Mouse (Mus musculus) CH12.LX (cell line): ENCODE results near the gene Srd5a1. TPM values are rescaled to one million over a fixed set of nuclear protein-coding genes. Genes with fewer than 3 reads are reported as not detected.

Experiments used
- DNase-seq: peaks from one replicate; pipeline ENCODE4 v3.0.0-alpha.2; 2013; ENCODE audit errors: extremely low read depth
- H3K27ac ChIP-seq: 2 replicates; pipeline ENCODE4 v1.5.1; 2012; ENCODE audit warnings: low read depth, mild to moderate bottlenecking, control low read depth, moderate library complexity; ENCODE audit not compliant: insufficient read depth
- H3K27me3 ChIP-seq: replicated peaks from 2 replicates; pipeline ENCODE3; 2012; ENCODE audit warnings: inconsistent platforms
- H3K36me3 ChIP-seq, 2 experiments: replicated peaks in 1 of 2; 2 replicates each; pipeline versions ENCODE3 to v1.6.1; 2012; ENCODE audit warnings: inconsistent platforms in 1 of 2, low read length in 1 of 2, mild to moderate bottlenecking in 1 of 2, mixed read lengths in 1 of 2, moderate library complexity in 1 of 2; ENCODE audit not compliant: control insufficient read depth in 1 of 2, insufficient read depth in 1 of 2
- H3K4me1 ChIP-seq, 2 experiments: 2 replicates each; pipeline ENCODE4 v1.6.1; 2012; ENCODE audit warnings: inconsistent platforms in 1 of 2, moderate library complexity in 1 of 2; ENCODE audit not compliant: insufficient read depth in 2 of 2, control insufficient read depth in 1 of 2
- H3K4me2 ChIP-seq: 2 replicates; pipeline ENCODE4 v1.6.1; 2012; ENCODE audit warnings: low read depth, mild to moderate bottlenecking, control low read depth; ENCODE audit not compliant: poor library complexity, insufficient read depth, severe bottlenecking
- H3K4me3 ChIP-seq, 3 experiments: fragments of 150-350 bp in 1 of 3; sonication (generic) in 1 of 3; replicated peaks in 1 of 3; 2 replicates each; pipeline versions ENCODE3 to v1.5.1; 2011 to 2012; ENCODE audit warnings: low read depth in 2 of 3, low read length in 2 of 3, mild to moderate bottlenecking in 2 of 3, moderate library complexity in 2 of 3, control low read depth in 1 of 3, improper control_type of control experiment in 1 of 3, inconsistent platforms in 1 of 3, mixed read lengths in 1 of 3; ENCODE audit not compliant: poor library complexity in 1 of 3
- H3K79me2 ChIP-seq: replicated peaks from 2 replicates; pipeline ENCODE4 v1.6.1; 2012; ENCODE audit warnings: mild to moderate bottlenecking, moderate library complexity; ENCODE audit not compliant: control insufficient read depth, poor library complexity, insufficient read depth, severe bottlenecking; ENCODE audit errors: extremely low read depth
- H3K9ac ChIP-seq: 2 replicates; pipeline ENCODE4 v1.6.1; 2012; ENCODE audit warnings: low read depth, mild to moderate bottlenecking, control low read depth, moderate library complexity; ENCODE audit not compliant: insufficient read depth
- H3K9me3 ChIP-seq: replicated peaks from 2 replicates; pipeline ENCODE3; 2012; ENCODE audit warnings: low read length, inconsistent platforms, mixed read lengths
- BHLHE40 ChIP-seq: IDR thresholded peaks from 2 replicates; pipeline ENCODE4 v1.6.1; 2011; ENCODE audit warnings: mild to moderate bottlenecking, low read depth, low read length, improper control_type of control experiment
- CTCF ChIP-seq, 2 experiments: IDR thresholded peaks in 1 of 2; conservative IDR thresholded peaks in 1 of 2; 2 replicates each; pipeline ENCODE4 v1.5.1; 2011 to 2012; ENCODE audit warnings: low read depth in 2 of 2, low read length in 2 of 2, improper control_type of control experiment in 1 of 2, inconsistent platforms in 1 of 2, mild to moderate bottlenecking in 1 of 2, moderate library complexity in 1 of 2
- ELF1 ChIP-seq: IDR thresholded peaks from 2 replicates; pipeline ENCODE4 v1.6.1; 2014; ENCODE audit warnings: low read depth, mild to moderate bottlenecking, inconsistent platforms, low read length, improper control_type of control experiment
- EP300 ChIP-seq: IDR thresholded peaks from 2 replicates; pipeline ENCODE4 v1.6.1; 2011; ENCODE audit warnings: low read length, improper control_type of control experiment
- GABPA ChIP-seq: IDR thresholded peaks from 2 replicates; pipeline ENCODE4 v1.6.1; 2012; ENCODE audit warnings: low read depth, low read length, improper control_type of control experiment, inconsistent platforms; ENCODE audit not compliant: insufficient replicate concordance
- HCFC1 ChIP-seq: IDR thresholded peaks from 2 replicates; pipeline ENCODE4 v1.6.1; 2012; ENCODE audit warnings: low read depth, mild to moderate bottlenecking, inconsistent platforms, low read length, improper control_type of control experiment
- KAT2A ChIP-seq: IDR thresholded peaks from 2 replicates; pipeline ENCODE4 v1.6.1; 2012; ENCODE audit warnings: low read length, improper control_type of control experiment, inconsistent platforms; ENCODE audit not compliant: insufficient replicate concordance
- MAZ ChIP-seq: IDR thresholded peaks from 2 replicates; pipeline ENCODE4 v1.6.1; 2012; ENCODE audit warnings: low read depth, mild to moderate bottlenecking, inconsistent platforms, low read length, improper control_type of control experiment, moderate library complexity
- NRF1 ChIP-seq: IDR thresholded peaks from 2 replicates; pipeline ENCODE4 v1.6.1; 2014; ENCODE audit warnings: low read depth, mild to moderate bottlenecking, inconsistent platforms, low read length, improper control_type of control experiment, moderate library complexity
- PAX5 ChIP-seq: IDR thresholded peaks from 2 replicates; pipeline ENCODE4 v1.6.1; 2012; ENCODE audit warnings: low read length, inconsistent platforms, mixed read lengths
- POLR2A ChIP-seq: IDR thresholded peaks from 2 replicates; pipeline ENCODE4 v1.6.1; 2011; ENCODE audit warnings: low read depth, mild to moderate bottlenecking, improper control_type of control experiment, low read length
- RAD21 ChIP-seq: IDR thresholded peaks from 2 replicates; pipeline ENCODE4 v1.6.1; 2011; ENCODE audit warnings: low read depth, mild to moderate bottlenecking, low read length, improper control_type of control experiment, moderate library complexity
- SMC3 ChIP-seq: IDR thresholded peaks from 2 replicates; pipeline ENCODE4 v1.6.1; 2011; ENCODE audit warnings: low read depth, low read length, improper control_type of control experiment
- TBP ChIP-seq: conservative IDR thresholded peaks from 2 replicates; pipeline ENCODE4 v1.6.1; 2011; ENCODE audit warnings: low read depth, low read length, improper control_type of control experiment
- USF1 ChIP-seq: IDR thresholded peaks from 2 replicates; pipeline ENCODE4 v1.6.1; 2014; ENCODE audit warnings: low read depth, mild to moderate bottlenecking, inconsistent platforms, low read length, improper control_type of control experiment
- ZC3H11A ChIP-seq: IDR thresholded peaks from 2 replicates; pipeline ENCODE4 v1.6.1; 2012; ENCODE audit warnings: low read depth, mild to moderate bottlenecking, inconsistent platforms, low read length, improper control_type of control experiment
- ZNF384 ChIP-seq: IDR thresholded peaks from 2 replicates; pipeline ENCODE4 v1.6.1; 2012; ENCODE audit warnings: low read depth, low read length, improper control_type of control experiment, inconsistent platforms
- dilution Hi-C: fragments of 300-500 bp; cut with MboI; formaldehyde crosslinking; loops from 2 replicates; pipeline ENCODE4 v1.14.3; 2020; ENCODE audit warnings: low sequenced_read_pairs; ENCODE audit not compliant: extremely low pct_unique_long_range_greater_than_20kb, extremely low pct_ligation_motif_present
- in situ Hi-C: fragments of 300-500 bp; cut with MboI; formaldehyde crosslinking; loops from 3 replicates; pipeline ENCODE4 v1.14.3; 2019; ENCODE audit warnings: low sequenced_read_pairs, low pct_ligation_motif_present, low pct_unique_long_range_greater_than_20kb, mixed read lengths
- polyA plus RNA-seq: library from polyadenylated mRNA; unstranded; fragments of >175 nt; gene quantifications from 2 replicates; pipeline ENCODE4 v1.2.1, GENCODE M21; 2012; ENCODE audit warnings: low read depth; ENCODE audit not compliant: insufficient read length
- total RNA-seq, 2 experiments: library from RNA; depleted of rRNA; stranded (reverse); fragments of 300-350 nt in 1 of 2; fragments of >200 nt in 1 of 2; gene quantifications; 2 replicates each; pipeline ENCODE4 v1.2.3; 2012 to 2014

The Srd5a1 gene
- total and polyA plus RNA-seq, 3 experiments = 1.2 to 2.4 (median 2.3) TPM

DNA sequence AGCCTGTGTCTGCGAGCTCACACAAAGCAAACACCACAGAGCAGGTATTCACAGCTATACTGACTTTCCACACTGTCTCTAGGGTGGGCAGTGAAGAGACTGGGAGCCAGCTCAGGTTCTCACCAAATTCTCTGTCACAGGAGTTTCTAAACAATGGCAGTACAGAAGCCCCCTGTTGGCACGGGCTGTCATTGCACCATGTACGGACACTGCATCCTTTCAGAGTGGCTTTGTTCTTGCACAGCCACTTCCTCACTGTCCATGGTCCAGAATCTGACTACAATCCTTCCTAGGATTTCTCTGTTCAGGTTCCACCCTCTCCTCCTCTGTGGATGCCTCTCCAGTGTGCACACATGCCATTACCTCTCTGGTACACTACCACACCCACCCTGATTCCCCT is 66.2 kb downstream of the Srd5a1 start:
- DNase-seq = peak; percentile 58
- Histone ChIP-seq H3K4me1 (no peaks in the 10 kb centered on the region), H3K9ac (no peak overlapping the region), H3K36me3 (no peaks in the 10 kb centered on the region), H3K79me2 (no peaks in the 10 kb centered on the region), H3K4me2 (no peak overlapping the region), H3K27me3 (no peaks in the 10 kb centered on the region), H3K4me3 (no peak overlapping the region), H3K27ac (no peak overlapping the region), H3K9me3 (no peaks in the 10 kb centered on the region)
- in situ Hi-C loops (loop anchor here (5.0 to 10.0 kb wide), 2 partner anchors 33 to 70 kb away; partner anchors contain the start of gene Srd5a1), dilution Hi-C loops (no loop called here)
- TF ChIP-seq RAD21 (peak; percentile 50), CTCF (conservative IDR thresholded peaks at IDR 0.05 in 1 of 2, IDR thresholded peaks at IDR 0.05 in 1 of 2; ENCODE audit: low read depth in 2 of 2, low read length in 2 of 2) (peak; percentile 60 to 75), KAT2A (no peak), TBP (no peak), MAZ (no peak), SMC3 (peak; percentile 65), POLR2A (no peak), ZNF384 (no peak), ELF1 (no peak), PAX5 (no peak), USF1 (no peak)

- Histone ChIP-seq H3K9ac (no peak overlapping the region), H3K79me2 (no peaks in the 10 kb centered on the region), H3K4me2 (no peak overlapping the region), H3K9me3 (no peaks in the 10 kb centered on the region), H3K4me3 (no peak overlapping the region), H3K36me3 (no peaks in the 10 kb centered on the region), H3K4me1 (peaks cover 0 to 1% of the 10 kb centered on the region in 2 experiments; a peak in 1 of 4 replicates), H3K27ac (no peak overlapping the region), H3K27me3 (no peaks in the 10 kb centered on the region)
- in situ Hi-C loops (loop anchor here (10.0 kb wide), 1 partner anchor 71 kb away; the partner anchor contains the start of gene Srd5a1), dilution Hi-C loops (no loop called here)
- DNase-seq = no peak
- no peak for TF ChIP-seq EP300
Observed at GRCm38 (mm10) chr13:69543595-69543994, 67.6 kb downstream of the Srd5a1 start.

GRCm38 (mm10) chr13:69542571-69543352 is 68.5 kb downstream of the Srd5a1 start:
- Histone ChIP-seq H3K4me3 (no peak overlapping the region), H3K36me3 (no peaks in the 10 kb centered on the region), H3K9me3 (no peaks in the 10 kb centered on the region), H3K27ac (no peak overlapping the region), H3K9ac (no peak overlapping the region), H3K79me2 (no peaks in the 10 kb centered on the region), H3K4me1 (peaks cover 0 to 5% of the 10 kb centered on the region in 2 experiments; a peak in 1 of 4 replicates), H3K27me3 (no peaks in the 10 kb centered on the region), H3K4me2 (no peak overlapping the region)
- no peak for TF ChIP-seq ZC3H11A
- TF ChIP-seq NRF1 = no peak
- TF ChIP-seq ZNF384 = no peak
- no peak for TF ChIP-seq HCFC1
- no peak for TF ChIP-seq BHLHE40
- TF ChIP-seq GABPA = no peak
- no peak for TF ChIP-seq CTCF (conservative IDR thresholded peaks at IDR 0.05 in 1 of 2, IDR thresholded peaks at IDR 0.05 in 1 of 2; ENCODE audit: low read depth in 2 of 2, low read length in 2 of 2)
- no peak for DNase-seq
- in situ Hi-C loops (loop anchor here (10.0 kb wide), 1 partner anchor 72 kb away; the partner anchor contains the start of gene Srd5a1), dilution Hi-C loops (no loop called here)
